Mouse (Mus musculus): ENCODE results near the gene Mllt3. TPM values are rescaled to one million over a fixed set of nuclear protein-coding genes. Genes with fewer than 3 reads are reported as not detected.

The Mllt3 gene
- polyA plus RNA-seq, 1 experiment, result 5.1 TPM

DNA sequence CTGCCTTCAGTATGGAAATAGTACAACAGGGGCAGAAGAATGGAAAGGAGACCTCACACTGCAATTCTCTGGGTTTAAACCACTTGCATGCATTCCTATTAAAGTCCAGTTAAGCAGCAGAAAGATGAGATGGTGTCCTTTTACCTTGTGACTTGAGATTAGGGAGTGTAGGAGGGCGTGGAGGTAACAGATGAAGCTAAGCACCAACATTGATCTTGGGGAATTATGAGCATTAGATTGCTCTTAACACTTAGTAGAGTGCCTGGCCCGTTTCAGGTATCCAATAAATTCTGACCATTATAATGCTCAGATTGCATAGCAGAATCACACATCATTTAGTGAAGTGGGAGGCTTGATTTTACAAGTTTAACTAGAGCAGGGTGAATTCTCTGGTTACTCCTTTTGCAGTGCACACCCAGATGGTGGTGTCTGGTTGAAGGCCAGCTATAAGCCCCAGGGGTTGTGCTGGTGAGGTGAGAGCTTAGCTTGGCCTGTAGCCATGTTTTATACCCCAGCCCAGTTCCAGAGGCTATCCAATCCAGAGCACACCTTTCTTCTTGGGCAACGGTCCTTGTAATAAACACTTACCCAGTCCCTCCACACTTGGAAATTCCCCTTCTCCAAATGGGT is 288.0 kb downstream of the Mllt3 start:
- WGBS, result 66% methylated on average over 3 of the region's 3 CpGs
- no peaks in the 10 kb centered on the region for H3K27me3 ChIP-seq (ENCODE audit: control insufficient read depth, insufficient read depth, low read length)
- H3K4me3 ChIP-seq (ENCODE audit: low read depth, low read length), result no peak overlapping the region
- TF ChIP-seq CTCF (IDR thresholded peaks at IDR 0.05; ENCODE audit: extremely low read depth, insufficient read length, insufficient replicate concordance, low read depth, low read length) (no peak), POLR2A (IDR thresholded peaks at IDR 0.05; ENCODE audit: low read depth, low read length) (no peak)
- no peaks in the 10 kb centered on the region for H3K36me3 ChIP-seq (ENCODE audit: control insufficient read depth, insufficient read depth, low read length)
- no peak overlapping the region for H3K27ac ChIP-seq (ENCODE audit: insufficient read depth, low read depth, low read length)
- H3K4me1 ChIP-seq (ENCODE audit: control insufficient read depth, insufficient read depth, insufficient read length, low read length), result no peaks in the 10 kb centered on the region

- Histone ChIP-seq H3K27ac (ENCODE audit: insufficient read depth, low read depth, low read length) (no peak overlapping the region), H3K4me1 (ENCODE audit: control insufficient read depth, insufficient read depth, insufficient read length, low read length) (0 out of 2 replicates have a peak, but pooled peaks cover 1% of the 10 kb centered on the region), H3K4me3 (ENCODE audit: low read depth, low read length) (no peak overlapping the region), H3K36me3 (ENCODE audit: control insufficient read depth, insufficient read depth, low read length) (no peaks in the 10 kb centered on the region), H3K27me3 (ENCODE audit: control insufficient read depth, insufficient read depth, low read length) (no peaks in the 10 kb centered on the region)
- WGBS, result 54% methylated on average over 7 of the region's 7 CpGs
- TF ChIP-seq CTCF (IDR thresholded peaks at IDR 0.05; ENCODE audit: extremely low read depth, insufficient read length, insufficient replicate concordance, low read depth, low read length) (no peak), POLR2A (IDR thresholded peaks at IDR 0.05; ENCODE audit: low read depth, low read length) (no peak)
Measured at GRCm38 (mm10) chr4:87739524-87740128, 293.5 kb downstream of the Mllt3 start.

DNA sequence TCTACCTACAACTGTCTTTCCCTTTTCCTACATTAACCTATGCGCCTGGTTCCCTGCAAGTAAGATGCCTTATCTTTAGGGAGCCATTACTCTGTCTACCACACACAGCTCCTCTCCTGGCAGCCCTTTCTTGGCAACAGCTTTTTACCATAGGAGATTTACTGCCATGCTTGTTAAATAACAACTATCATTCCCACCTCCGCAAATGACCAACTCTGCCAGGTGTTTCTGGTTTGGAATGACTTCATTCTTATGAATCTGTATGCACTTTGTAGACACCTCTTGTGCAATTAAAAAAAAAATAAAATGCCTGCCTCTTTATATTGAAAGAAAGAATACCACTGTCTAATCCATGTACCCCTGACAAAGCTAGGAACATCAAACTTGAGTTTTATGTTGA is 294.1 kb downstream of the Mllt3 start:
- Histone ChIP-seq H3K27ac (ENCODE audit: insufficient read depth, low read depth, low read length) (no peak overlapping the region), H3K36me3 (ENCODE audit: control insufficient read depth, insufficient read depth, low read length) (no peaks in the 10 kb centered on the region), H3K4me3 (ENCODE audit: low read depth, low read length) (no peak overlapping the region), H3K4me1 (ENCODE audit: control insufficient read depth, insufficient read depth, insufficient read length, low read length) (0 out of 2 replicates have a peak, but pooled peaks cover 1% of the 10 kb centered on the region), H3K27me3 (ENCODE audit: control insufficient read depth, insufficient read depth, low read length) (no peaks in the 10 kb centered on the region)
- TF ChIP-seq CTCF (IDR thresholded peaks at IDR 0.05; ENCODE audit: extremely low read depth, insufficient read length, insufficient replicate concordance, low read depth, low read length) (no peak), POLR2A (IDR thresholded peaks at IDR 0.05; ENCODE audit: low read depth, low read length) (no peak)
- 40% methylated on average over 2 of the region's 2 CpGs for WGBS

DNA sequence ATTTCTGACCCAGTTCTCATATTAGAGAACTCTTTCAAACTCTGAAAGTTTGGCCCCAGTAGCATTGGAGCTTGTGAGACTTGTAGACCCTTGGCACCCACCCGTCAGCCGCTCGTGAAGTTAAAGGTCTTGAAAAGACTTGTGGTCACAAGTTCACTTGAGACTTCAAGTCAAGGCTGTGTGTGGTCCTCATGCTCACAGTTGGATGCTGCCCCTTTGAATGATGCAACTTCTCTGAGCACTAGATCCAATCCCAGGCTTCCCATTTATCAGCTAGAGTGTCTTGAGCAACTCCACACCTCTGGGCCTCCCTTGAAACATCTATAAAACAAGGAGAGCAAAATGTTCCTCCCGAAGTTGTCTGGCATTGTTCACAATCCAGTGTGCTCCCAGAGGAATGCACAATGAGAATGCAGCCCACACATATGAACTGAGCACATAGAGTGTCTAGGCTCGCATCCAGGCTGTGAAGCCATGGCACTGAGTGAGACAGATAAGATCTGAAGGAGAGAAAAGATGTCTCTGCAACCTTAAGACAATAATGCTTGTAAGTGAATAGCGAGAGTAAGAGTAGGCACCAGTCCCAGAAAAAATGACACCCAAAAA is 295.9 kb downstream of the Mllt3 start:
- H3K27ac ChIP-seq (ENCODE audit: insufficient read depth, low read depth, low read length), result no peak overlapping the region
- H3K4me3 ChIP-seq (ENCODE audit: low read depth, low read length), result no peak overlapping the region
- TF ChIP-seq CTCF (IDR thresholded peaks at IDR 0.05; ENCODE audit: extremely low read depth, insufficient read length, insufficient replicate concordance, low read depth, low read length) (no peak), POLR2A (IDR thresholded peaks at IDR 0.05; ENCODE audit: low read depth, low read length) (no peak)
- 0 out of 2 replicates have a peak, but pooled peaks cover 1% of the 10 kb centered on the region for H3K4me1 ChIP-seq (ENCODE audit: control insufficient read depth, insufficient read depth, insufficient read length, low read length)
- no peaks in the 10 kb centered on the region for H3K27me3 ChIP-seq (ENCODE audit: control insufficient read depth, insufficient read depth, low read length)
- 76% methylated on average over 6 of the region's 6 CpGs for WGBS
- H3K36me3 ChIP-seq (ENCODE audit: control insufficient read depth, insufficient read depth, low read length), result no peaks in the 10 kb centered on the region

- Histone ChIP-seq H3K4me1 (ENCODE audit: control insufficient read depth, insufficient read depth, insufficient read length, low read length) (0 out of 2 replicates have a peak, but pooled peaks cover 1% of the 10 kb centered on the region), H3K27ac (ENCODE audit: insufficient read depth, low read depth, low read length) (no peak overlapping the region), H3K27me3 (ENCODE audit: control insufficient read depth, insufficient read depth, low read length) (no peaks in the 10 kb centered on the region), H3K36me3 (ENCODE audit: control insufficient read depth, insufficient read depth, low read length) (no peaks in the 10 kb centered on the region), H3K4me3 (ENCODE audit: low read depth, low read length) (no peak overlapping the region)
- WGBS, result 57% methylated on average over 3 of the region's 3 CpGs
- no peak for TF ChIP-seq POLR2A (IDR thresholded peaks at IDR 0.05; ENCODE audit: low read depth, low read length)
Measured at GRCm38 (mm10) chr4:87736779-87737178, 296.4 kb downstream of the Mllt3 start.

DNA sequence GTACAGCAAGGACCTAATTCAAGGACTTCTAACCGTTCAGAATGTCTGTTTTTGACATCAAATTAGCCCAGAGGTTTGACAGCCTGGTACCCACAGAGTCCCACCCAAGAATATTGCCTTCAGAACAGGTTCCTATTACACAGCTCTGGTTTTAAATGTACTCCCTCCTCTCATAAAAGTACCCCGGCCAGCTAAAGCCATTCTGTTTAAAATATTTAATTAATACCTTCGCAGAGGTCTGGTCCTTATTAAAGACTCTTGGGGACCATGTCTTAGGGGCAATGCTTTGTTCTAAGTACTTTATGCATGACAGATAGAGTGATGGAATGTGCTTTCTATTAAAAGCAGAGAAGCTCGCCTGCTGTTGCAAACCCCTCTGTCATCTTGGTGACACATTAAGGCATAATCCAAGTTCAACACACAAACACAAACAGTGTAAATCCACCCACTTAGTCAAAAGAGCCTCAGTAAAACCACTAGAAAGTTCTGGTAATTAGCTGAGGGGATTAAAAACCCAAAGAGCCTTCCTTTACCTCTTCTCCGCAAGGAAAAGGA is 302.0 kb downstream of the Mllt3 start:
- no peaks in the 10 kb centered on the region for H3K27me3 ChIP-seq (ENCODE audit: control insufficient read depth, insufficient read depth, low read length)
- no peak overlapping the region for H3K27ac ChIP-seq (ENCODE audit: insufficient read depth, low read depth, low read length)
- WGBS, result 76% methylated on average over 5 of the region's 5 CpGs
- no peak overlapping the region for H3K4me3 ChIP-seq (ENCODE audit: low read depth, low read length)
- H3K36me3 ChIP-seq (ENCODE audit: control insufficient read depth, insufficient read depth, low read length), result no peaks in the 10 kb centered on the region
- no peaks in the 10 kb centered on the region for H3K4me1 ChIP-seq (ENCODE audit: control insufficient read depth, insufficient read depth, insufficient read length, low read length)
- TF ChIP-seq CTCF (IDR thresholded peaks at IDR 0.05; ENCODE audit: extremely low read depth, insufficient read length, insufficient replicate concordance, low read depth, low read length) (no peak), POLR2A (IDR thresholded peaks at IDR 0.05; ENCODE audit: low read depth, low read length) (no peak)

GRCm38 (mm10) chr4:87728581-87728980 is 304.6 kb downstream of the Mllt3 start:
- H3K27me3 ChIP-seq (ENCODE audit: control insufficient read depth, insufficient read depth, low read length), result no peaks in the 10 kb centered on the region
- no peak overlapping the region for H3K27ac ChIP-seq (ENCODE audit: insufficient read depth, low read depth, low read length)
- 47% methylated on average over 1 of the region's 1 CpGs for WGBS
- H3K4me3 ChIP-seq (ENCODE audit: low read depth, low read length), result no peak overlapping the region
- TF ChIP-seq CTCF (IDR thresholded peaks at IDR 0.05; ENCODE audit: extremely low read depth, insufficient read length, insufficient replicate concordance, low read depth, low read length) (no peak), POLR2A (IDR thresholded peaks at IDR 0.05; ENCODE audit: low read depth, low read length) (no peak)
- no peaks in the 10 kb centered on the region for H3K36me3 ChIP-seq (ENCODE audit: control insufficient read depth, insufficient read depth, low read length)
- H3K4me1 ChIP-seq (ENCODE audit: control insufficient read depth, insufficient read depth, insufficient read length, low read length), result no peaks in the 10 kb centered on the region
